Mouse (Mus musculus): ENCODE measurements around the gene Olfr689.

The Olfr689 gene

DNA sequence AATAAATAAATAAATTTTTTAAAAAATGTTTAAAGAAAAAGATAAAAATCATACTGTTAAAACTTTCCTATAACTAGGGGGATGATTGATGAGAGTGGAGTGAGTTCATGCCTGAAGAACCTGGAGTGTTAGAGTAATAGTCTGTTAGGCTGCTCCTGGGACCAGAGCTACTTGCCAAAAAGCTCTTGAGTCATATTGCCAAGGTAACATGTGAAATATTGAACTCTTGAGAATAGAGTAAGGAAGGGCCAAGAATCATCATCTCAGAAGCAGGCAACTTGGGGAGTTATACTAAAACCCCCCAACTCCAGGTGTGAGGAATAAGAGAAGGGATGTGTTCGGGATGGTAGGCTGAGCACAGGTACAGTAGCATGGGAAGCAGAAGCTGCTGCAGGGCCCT is at the start of gene Olfr689:
Gene Olfr689, plus strand, starts transcription at position 301 of the 400 bp plus-strand sequence.
- TF ChIP-seq GATA4 (IDR thresholded peaks at IDR 0.05; ENCODE audit: insufficient replicate concordance, low read length), result no peak

DNA sequence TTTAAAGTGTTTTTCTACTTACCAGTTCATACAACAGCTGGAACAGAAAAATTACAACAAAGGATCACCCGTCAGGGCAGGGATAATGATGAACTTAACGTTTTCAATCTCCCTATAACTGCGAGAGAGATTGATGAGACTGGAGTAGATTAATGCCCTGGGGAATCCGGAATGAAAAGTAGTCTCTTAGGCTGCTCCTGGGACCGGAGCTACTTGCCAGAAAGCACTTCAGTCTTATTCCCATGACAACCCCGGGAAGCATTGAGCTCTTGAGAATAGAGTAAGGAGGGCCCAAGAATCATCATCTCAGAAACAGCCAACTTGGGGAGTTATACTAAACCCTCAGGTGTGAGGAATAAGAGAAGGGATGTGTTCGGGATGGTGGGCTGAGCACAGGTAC is 38.5 kb upstream of the Olfr689 start:
- TF ChIP-seq GATA4 (IDR thresholded peaks at IDR 0.05; ENCODE audit: insufficient replicate concordance, low read length), result no peak

DNA sequence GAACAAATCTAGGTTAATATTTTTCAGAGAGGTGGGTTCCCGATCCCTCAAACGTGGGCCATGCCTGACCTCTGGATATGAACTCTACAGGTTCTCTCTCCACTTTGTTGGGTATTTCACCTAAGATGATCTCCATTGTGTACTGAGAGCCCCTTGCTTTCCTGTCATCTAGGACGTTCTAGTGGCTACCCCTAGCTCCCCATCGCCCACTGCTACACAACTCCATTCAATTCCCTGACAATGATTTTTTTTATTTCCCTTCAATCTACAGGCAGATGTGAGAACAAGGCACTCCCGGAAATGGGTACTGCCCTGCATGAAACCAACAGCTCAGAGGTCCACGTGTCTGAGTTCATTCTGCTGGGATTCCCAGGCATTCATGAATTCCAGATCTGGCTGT is 23.2 kb upstream of the Olfr689 start, which contains the start of gene Olfr688:
Gene Olfr688, plus strand, starts transcription at position 301 of the 400 bp plus-strand sequence.
- TF ChIP-seq GATA4 (IDR thresholded peaks at IDR 0.05; ENCODE audit: insufficient replicate concordance, low read length), result no peak

DNA sequence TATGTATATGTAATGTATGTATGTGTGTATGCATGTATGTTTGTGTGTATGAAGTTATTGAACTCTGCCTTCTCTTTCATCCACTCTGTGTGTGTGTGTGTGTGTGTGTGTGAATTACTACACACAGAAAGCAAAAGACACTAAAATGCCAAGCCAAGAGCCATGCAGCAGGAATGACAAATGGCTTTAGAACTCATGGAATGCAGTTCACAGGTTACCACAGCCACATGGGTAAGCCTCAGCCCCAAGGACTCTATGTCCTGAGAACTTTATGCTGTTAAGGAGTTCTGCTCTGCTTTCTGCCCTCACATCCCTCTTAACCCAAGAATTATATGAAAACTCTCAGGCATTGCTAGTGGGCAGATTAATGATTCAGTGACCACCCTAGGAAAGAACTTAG is 20.9 kb upstream of the Olfr689 start:
- TF ChIP-seq GATA4 (IDR thresholded peaks at IDR 0.05; ENCODE audit: insufficient replicate concordance, low read length), result no peak

DNA sequence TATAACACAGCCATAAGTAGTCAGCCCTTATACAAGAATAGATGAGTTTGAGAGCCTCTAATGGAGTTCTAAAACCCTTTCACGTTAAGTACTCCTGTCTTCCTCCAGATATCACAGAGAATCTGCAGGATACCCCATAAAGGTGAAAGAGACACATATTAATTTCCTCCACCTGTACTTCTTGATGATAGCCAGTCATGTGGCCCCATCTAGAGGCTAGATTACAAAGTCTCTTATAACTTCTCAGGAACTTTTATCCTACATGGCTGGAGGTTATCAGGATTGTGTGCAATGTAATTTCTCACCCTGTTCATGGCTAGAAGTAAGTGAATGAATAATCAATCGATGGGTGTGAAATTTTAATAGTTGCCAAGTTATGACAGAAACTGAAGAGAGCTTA is 14.3 kb downstream of the Olfr689 start:
- TF ChIP-seq GATA4 (IDR thresholded peaks at IDR 0.05; ENCODE audit: insufficient replicate concordance, low read length), result no peak

DNA sequence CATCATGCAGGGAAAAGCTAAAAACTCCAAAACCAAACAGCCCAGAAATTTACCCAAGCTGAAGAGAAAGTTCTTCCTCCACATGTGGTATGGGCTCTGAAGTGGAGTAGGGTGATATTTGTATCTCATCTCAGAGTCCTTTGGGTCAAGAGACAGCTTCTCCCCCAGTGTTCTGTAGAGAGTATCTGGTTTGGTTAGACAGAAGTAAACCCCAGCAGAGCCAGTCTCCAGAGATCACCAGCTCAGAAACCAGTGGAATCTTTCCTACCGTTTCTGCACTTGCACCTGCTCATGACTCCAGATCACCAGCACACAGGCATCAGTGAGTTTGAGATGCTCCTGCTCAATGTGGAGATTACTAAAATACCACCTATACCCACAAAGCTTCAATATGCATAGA is 23.0 kb downstream of the Olfr689 start, which contains the start of gene Olfr690:
Gene Olfr690, minus strand, starts transcription at position 101 of the 400 bp plus-strand sequence.
- TF ChIP-seq GATA4 (IDR thresholded peaks at IDR 0.05; ENCODE audit: insufficient replicate concordance, low read length), result no peak

DNA sequence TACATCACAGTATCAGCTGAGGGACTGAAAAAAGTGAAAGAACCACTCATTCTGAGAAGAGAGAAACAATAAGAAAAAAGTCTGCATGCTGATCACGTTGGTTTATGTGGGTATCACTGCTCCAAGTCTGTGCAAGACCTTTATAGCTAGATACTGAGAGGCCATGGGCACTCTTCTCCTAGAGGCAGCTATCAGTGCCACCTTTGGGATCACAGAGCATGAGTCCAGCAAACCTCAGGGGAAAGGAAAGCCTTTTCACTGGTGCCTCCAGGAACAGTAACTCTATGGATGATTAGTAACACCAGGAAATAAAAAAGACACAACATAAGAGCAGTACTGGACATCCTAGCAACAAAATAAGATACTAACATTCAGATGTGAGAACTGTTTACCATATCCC is 31.2 kb downstream of the Olfr689 start, which contains the start of gene Olfr691:
Gene Olfr691, minus strand, starts transcription at position 101 of the 400 bp plus-strand sequence.
- no peak for TF ChIP-seq GATA4 (IDR thresholded peaks at IDR 0.05; ENCODE audit: insufficient replicate concordance, low read length)

DNA sequence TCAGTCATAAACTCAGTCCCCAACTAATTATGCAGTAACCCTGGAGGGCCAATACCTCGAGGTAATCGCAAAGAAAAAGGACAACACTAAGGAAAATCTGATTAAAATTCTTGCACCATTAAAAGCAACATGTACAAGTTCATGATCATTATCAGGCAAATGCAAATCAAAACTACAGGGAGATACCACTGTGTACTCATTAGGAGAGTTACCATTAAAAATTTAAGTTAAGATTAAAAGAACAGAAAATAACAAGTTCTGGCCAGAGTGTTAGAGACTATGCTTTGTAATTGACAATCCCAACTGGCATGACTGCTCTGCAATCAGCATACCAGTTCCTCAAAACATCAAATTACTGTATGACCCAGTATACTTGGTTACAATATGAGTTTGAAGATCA is 31.8 kb downstream of the Olfr689 start:
- TF ChIP-seq GATA4 (IDR thresholded peaks at IDR 0.05; ENCODE audit: insufficient replicate concordance, low read length), result no peak

DNA sequence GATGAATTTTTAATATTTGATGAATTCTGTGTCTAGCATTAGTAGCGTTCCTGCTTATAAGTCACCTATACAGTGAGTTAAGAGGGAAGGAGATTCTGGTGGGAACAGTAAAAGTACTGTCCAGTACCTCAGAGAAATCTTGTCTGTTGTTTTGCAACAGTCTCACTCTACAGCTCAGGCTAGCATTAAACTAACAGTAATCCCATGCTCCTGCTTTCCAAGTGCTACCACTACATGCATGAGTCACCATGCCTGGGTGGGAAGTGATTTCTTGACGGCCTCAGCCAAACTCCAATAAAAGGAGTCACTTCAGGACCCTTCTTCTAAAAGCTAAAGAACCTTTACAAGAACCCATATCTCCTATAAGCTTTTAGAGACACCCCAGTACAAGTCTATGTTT is 50.7 kb downstream of the Olfr689 start:
- no peak for TF ChIP-seq GATA4 (IDR thresholded peaks at IDR 0.05; ENCODE audit: insufficient replicate concordance, low read length)

DNA sequence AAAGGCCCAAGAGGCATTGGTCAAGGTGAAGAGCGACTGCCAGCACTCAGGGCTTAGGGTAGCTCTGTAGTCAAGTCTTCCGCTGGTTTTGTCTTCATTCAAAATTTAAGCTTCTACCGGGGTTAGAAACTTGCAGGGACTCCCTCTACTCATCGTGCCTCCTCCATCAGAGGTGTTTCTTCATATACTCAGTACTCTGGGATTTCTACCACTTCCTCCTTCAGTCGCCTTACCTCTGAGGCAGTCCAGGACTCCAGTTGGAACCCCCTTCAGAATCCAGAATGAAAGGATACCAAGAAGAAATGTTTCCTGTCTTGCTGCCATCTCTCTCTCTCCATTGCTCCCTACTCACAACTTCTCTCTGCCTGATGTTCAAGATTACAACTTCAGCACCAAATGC is 56.3 kb downstream of the Olfr689 start:
- no peak for TF ChIP-seq GATA4 (IDR thresholded peaks at IDR 0.05; ENCODE audit: insufficient replicate concordance, low read length)

DNA sequence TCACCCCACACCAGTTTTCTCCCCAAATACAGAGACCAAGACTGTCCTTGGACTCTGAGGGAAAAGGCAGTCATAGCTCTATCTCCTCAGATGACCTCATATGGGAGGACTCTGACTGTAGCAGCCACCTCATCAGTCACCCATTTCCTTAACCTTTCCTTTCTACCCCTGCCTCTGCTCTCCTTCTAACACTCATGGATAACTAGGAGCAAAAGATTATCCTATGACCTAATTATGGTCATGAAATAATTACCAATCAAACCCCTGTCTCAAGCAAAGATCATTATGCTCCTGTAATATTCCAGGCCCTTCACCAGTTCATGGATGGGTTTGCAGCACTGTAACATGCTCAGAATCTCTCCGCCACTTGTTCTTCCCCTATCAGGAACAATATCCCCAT is 57.0 kb downstream of the Olfr689 start, which contains the start of gene Olfr692:
Gene Olfr692, plus strand, starts transcription at position 301 of the 400 bp plus-strand sequence.
- no peak for TF ChIP-seq GATA4 (IDR thresholded peaks at IDR 0.05; ENCODE audit: insufficient replicate concordance, low read length)

DNA sequence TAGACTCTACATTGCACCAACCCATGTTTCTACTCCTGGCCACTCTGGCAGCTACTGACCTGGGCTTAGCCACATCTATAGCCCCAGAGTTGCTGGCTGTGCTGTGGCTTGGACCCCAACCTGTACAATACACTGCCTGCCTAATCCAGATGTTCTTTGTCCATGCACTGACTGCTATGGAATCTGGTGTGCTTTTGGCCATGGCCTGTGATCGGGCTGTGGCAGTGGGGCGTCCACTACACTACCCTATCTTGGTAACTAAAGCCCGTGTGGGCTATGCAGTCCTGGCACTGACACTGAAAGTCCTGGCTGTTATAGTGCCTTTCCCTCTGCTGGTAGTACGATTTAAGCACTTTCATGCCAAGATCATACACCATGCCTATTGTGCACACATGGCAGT is 57.6 kb downstream of the Olfr689 start:
- no peak for TF ChIP-seq GATA4 (IDR thresholded peaks at IDR 0.05; ENCODE audit: insufficient replicate concordance, low read length)

All from liver, adult (tissue).